In genomic region chr14:102982627-102983540, GRCm38 (mm10) we compare ENCODE assay signal across 8 mouse cellular contexts. TPM values are rescaled to one million over a fixed set of nuclear protein-coding genes. Genes with fewer than 3 reads are reported as not detected.
DNase-seq lines count a peak whose midpoint lies in the region; ATAC-seq lines count a peak whose summit lies in the region.

Gene Kctd12, minus strand, starts transcription at chr14:102982637.

- intact Hi-C loops in left cerebral cortex, postnatal 25 days (cut with DNase I) = loop anchor here (5.0 kb wide), 4 partner anchors 101 to 786 kb away; no protein-coding TSS in a partner anchor

- H3K4me1 ChIP-seq in embryonic facial prominence, embryonic 10.5 days = peaks cover 22% of the 10 kb centered on the region
- peaks cover 10% of the 10 kb centered on the region; the same call in 1 of the 2 replicates for H3K4me1 ChIP-seq in intestine, embryonic 14.5 days (replicated peaks; ENCODE audit: control insufficient read depth, insufficient read depth, low read length)

- no peaks in the 10 kb centered on the region for H3K9me3 ChIP-seq in embryonic facial prominence, embryonic 10.5 days
- H3K9me3 ChIP-seq in intestine, embryonic 14.5 days (ENCODE audit: control insufficient read depth, low read length) = no peaks in the 10 kb centered on the region

- 2% methylated on average over 65 of the region's 66 CpGs for WGBS in embryonic facial prominence, embryonic 10.5 days
- WGBS in intestine, embryonic 14.5 days = 1% methylated on average over 55 of the region's 66 CpGs

- H3K9ac ChIP-seq in intestine, embryonic 14.5 days (ENCODE audit: low read length) = peak within 1 kb of the TSS; percentile 63

- peak; percentile 94 for ATAC-seq in intestine, embryonic 14.5 days (replicated peaks; ENCODE audit: low FRiP score, low TSS enrichment, low read depth)
- ATAC-seq in megakaryocyte-erythroid progenitor cell, adult 5-6 weeks (replicated peaks; ENCODE audit: low FRiP score, low TSS enrichment, poor library complexity, severe bottlenecking) = peak; percentile 65

- peak within 1 kb of the TSS; percentile 92 for H3K4me2 ChIP-seq in intestine, embryonic 14.5 days (ENCODE audit: low read length)

- H3K36me3 ChIP-seq in embryonic facial prominence, embryonic 10.5 days (replicated peaks) = no peaks in the 10 kb centered on the region
- no peaks in the 10 kb centered on the region for H3K36me3 ChIP-seq in intestine, embryonic 14.5 days (ENCODE audit: control insufficient read depth, insufficient read depth, low read length)

- peak within 1 kb of the TSS; percentile 77 for H3K4me3 ChIP-seq in embryonic facial prominence, embryonic 10.5 days
- peak within 1 kb of the TSS; percentile 68 for H3K4me3 ChIP-seq in intestine, embryonic 14.5 days (ENCODE audit: low read depth, low read length)

- H3K27ac ChIP-seq in embryonic facial prominence, embryonic 10.5 days (replicated peaks) = peak within 1 kb of the TSS; percentile 88
- peak within 1 kb of the TSS; percentile 94 for H3K27ac ChIP-seq in intestine, embryonic 14.5 days (ENCODE audit: low read depth)

- DNase-seq in adrenal gland, postnatal 10 days = peak; percentile 90
- peak; percentile 93 for DNase-seq in embryonic facial prominence, embryonic 10.5 days (ENCODE audit: low spot score)
- peak; percentile 74 to 87 for DNase-seq in gastrocnemius, postnatal 4 days (ENCODE audit: low spot score in 2 of 2)
- DNase-seq in intestine, embryonic 14.5 days (ENCODE audit: low spot score) = peak; percentile 95
- peak; percentile 78 to 79 for DNase-seq in left cerebral cortex, postnatal 25 days (ENCODE audit: low spot score in 2 of 2)
- DNase-seq in right cerebral cortex, postnatal 14 days = peak; percentile 76
- peak; percentile 82 for DNase-seq in urinary bladder, postnatal 14 days (ENCODE audit: low spot score)

- peaks cover 22% of the 10 kb centered on the region for H3K27me3 ChIP-seq in embryonic facial prominence, embryonic 10.5 days (replicated peaks; ENCODE audit: low read depth, poor library complexity, severe bottlenecking)
- peaks cover 7% of the 10 kb centered on the region; the same call in 1 of the 2 replicates for H3K27me3 ChIP-seq in intestine, embryonic 14.5 days (replicated peaks; ENCODE audit: control insufficient read depth, insufficient read depth, low read length)

RNA-seq across cellular contexts. Expression of gene Kctd12, which starts in this region (rescaled TPM):
- 10 to 100 TPM; 55.1 to 55.2 TPM for total RNA-seq in adrenal gland, postnatal 10 days (2021)
- 6.2 and 8.8 TPM in 2 replicates for polyA plus RNA-seq in embryonic facial prominence, embryonic 10.5 days (2016; fragmentation: Nextera tagmentation; extraction: Ambion mirVana)
- 10 to 100 TPM; 67.3 to 69.7 TPM for total RNA-seq in gastrocnemius, postnatal 4 days (2021)
- 20.3 and 22.5 TPM in 2 replicates for polyA plus RNA-seq in intestine, embryonic 14.5 days (2014; fragmentation: Nextera tagmentation; extraction: Ambion mirVana)
- total RNA-seq in left cerebral cortex, postnatal 25 days (2021) = 10 to 100 TPM; 50.2 to 54.0 TPM
- total RNA-seq in megakaryocyte-erythroid progenitor cell, adult 5-6 weeks (2014; fragmentation: Nextera tagmentation) = 6.3 and 7.1 TPM in 2 replicates
- total RNA-seq in megakaryocyte-erythroid progenitor cell, adult 5-6 weeks (2017) = 13.8 and 19.0 TPM in 2 replicates

Comparison
In these comparisons a context has a peak if more than half of its experiments do, and no peak if none do; other contexts are left out.
1. Peak in every context shown above with its lines: DNase-seq, ATAC-seq, H3K4me3 ChIP-seq and H3K27ac ChIP-seq.